Mouse (Mus musculus): Measurements from ENCODE around the gene Syna.

Syna gene

DNA sequence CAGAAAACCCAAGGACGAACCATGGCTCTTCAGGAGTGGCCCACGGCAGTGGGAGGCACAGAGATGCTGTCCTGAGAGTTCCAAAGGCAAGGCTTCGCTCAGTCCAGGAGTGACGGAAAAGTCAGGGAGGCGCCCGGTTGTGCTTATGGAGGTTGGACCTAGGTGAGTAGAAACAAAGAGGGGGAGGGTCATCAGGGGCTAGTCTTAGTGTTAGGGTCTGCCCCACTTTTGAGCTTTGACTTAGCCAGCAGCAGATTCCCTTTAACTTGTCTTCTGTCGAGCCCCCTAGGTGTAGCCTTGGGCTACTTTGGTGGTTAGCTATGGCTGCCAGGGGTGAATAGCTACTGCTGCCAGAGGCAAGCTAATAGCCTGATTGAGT lies at the start of gene Syna:
Gene Syna (minus strand): TSS at position 101 of the 379 bp plus-strand sequence.
- no peak for DNase-seq (ENCODE audit: low read depth, low spot score)

DNA sequence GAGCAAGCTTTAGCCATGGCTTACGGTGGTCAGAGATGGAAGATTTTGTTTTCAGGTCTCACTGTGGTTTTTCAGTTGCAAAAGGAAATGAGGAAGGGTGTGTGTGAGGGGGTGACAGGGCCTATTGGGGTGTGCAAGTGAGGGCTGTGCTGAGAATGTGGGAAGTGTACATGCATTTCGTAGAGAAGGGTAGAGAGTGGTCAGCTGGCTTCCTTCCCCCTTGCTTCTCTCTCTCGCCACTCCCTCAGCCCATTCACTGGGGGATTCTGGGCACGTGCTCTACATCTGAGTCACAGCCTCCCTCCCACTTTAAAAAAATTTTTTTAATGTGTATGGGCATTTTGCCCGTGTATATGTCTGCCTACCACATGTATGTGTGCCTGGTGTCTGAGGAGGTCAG lies 47.1 kb upstream of the Syna start:
- no peak for DNase-seq (ENCODE audit: low read depth, low spot score)

DNA sequence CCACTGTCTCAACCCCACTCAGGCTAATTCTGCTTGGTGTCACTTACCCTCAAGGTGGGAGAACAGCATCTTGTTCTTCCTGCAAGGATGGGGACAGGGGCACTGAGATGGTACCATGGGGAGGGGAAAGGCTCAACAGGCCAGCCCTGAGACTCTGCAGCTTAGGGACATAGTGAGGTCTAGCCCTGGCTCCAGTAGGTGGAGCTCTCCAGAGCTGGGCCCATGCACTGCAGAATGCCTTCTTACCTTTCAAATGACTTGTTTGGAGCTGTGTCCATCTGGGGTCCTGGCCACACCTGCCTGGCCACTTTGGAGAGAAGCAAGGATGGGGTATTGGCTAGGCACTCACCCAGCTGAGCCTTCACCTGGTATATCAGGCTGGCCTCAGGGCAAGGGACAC lies 46.3 kb upstream of the Syna start:
- no peak for DNase-seq (ENCODE audit: low read depth, low spot score)

DNA sequence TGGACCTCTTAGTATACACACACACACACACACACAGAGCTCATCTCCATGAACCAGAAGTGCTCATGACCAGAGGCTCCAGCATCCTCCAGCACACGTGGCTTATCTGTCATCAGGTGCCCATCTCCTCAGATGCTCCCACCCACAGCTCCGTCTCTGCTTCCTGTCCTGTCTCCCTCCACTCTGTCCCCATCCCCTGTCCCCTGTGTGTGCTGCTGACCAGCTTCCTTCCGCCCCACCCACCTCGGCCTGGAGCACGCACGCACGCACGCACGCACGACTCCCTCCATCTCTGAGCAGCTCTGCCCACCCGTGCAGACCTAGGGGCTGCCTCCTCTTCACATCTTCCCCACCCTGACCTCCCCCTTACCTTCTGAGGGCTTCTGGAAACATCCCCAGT lies 44.4 kb upstream of the Syna start:
- no peak for DNase-seq (ENCODE audit: low read depth, low spot score)

DNA sequence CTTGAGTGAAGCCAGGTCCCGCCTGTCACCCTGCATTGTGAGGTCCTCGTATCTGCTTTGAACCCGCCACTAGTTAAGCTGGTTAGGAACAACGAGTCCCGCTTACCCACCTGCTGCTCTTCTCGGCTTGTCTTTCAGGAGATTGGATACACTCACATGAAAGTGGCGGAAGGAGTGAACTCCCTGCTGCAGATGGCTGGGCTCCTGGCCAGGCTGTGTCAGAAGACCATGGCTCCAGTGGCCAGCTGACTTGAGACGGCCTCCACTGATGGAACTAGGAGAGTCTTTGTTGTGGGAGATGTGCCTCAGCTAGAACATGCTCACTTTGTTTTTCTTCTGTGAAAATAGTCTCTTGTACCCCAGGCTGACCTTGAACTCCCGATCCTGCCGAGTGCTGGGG lies 37.7 kb upstream of the Syna start:
- DNase-seq (ENCODE audit: low read depth, low spot score), result no peak

DNA sequence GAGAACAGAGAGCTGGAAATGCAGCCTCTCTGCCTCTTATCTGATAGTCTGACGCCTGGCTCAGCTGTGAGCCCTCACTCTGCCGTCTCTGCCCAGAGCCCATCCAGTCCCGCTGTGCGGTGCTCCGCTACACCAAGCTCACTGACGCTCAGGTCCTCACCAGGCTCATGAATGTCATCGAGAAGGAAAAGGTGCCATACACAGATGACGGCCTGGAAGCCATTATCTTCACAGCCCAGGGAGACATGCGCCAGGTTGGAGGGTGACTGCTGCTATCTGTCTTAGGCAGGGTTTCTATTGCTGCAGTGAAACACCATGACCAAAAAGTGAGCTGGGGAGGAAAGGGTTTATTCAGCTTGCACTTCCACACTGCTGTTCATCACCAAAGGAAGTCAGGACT lies 33.1 kb upstream of the Syna start:
- no peak for DNase-seq (ENCODE audit: low read depth, low spot score)

DNA sequence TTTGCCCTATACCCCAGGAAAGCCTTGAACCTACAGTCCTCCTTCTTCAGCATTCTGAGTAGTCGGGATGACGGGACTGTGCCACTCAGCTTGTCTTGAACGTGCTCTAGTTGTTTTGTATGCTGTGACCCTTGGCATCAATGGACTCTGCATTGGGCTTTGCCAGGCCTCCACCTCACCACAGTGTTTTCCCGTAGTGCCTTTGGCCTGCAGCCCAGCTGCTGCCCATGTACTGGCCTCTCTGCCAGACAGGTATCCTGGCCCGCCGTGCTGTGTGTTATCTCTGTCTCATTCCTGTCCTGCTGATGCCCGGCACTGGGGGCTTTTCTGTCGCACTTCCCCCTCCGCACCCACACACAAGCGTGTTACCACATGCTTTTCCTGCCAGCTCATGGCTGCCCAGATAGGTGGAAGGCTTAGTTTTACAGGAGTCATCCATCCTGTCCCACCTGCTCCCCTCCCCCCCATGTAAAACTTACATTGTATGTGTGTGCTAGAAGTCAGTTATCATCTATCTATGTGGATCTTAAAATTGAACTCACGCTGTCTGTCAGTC lies 32.1 kb upstream of the Syna start:
- DNase-seq (ENCODE audit: low read depth, low spot score), result no peak

DNA sequence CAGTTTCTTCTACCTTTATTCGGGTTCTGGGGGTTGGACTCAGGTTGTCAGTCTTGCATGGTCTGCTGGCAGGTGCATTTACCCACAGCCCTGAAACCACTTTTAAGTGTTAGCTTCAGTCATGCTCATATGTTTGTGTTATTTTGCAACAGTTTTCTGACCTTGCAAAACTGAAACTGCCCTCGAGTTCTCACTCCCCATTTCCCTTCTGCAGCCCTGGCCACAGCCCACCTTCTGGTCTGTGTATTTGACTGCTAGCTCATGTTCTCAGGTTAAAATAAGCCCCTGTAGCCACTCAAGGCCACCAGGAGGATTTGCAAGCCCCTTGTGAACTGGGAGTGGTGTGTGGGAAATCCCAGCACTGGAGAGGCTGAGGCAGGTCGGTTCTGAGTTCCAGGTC lies 29.9 kb upstream of the Syna start:
- DNase-seq (ENCODE audit: low read depth, low spot score), result no peak

DNA sequence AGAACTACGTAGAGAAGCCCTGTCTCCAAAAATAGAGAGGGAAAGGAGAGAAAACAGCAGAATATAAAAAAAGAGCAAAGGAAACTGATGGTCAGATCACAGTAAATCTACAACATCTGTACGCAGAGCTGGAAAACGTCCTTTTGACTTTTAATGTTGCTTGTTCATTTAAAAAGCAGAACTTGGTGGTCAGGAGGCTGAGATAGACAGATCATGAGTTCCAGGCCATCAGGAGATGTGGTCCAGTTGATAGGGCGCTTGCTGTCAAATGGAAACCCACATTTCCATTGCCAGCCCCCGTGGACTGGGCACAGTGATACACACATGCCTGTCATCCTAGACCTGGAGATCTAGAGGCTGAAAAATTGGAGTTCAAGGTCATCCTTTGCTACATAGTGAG lies 24.8 kb upstream of the Syna start:
- no peak for DNase-seq (ENCODE audit: low read depth, low spot score)

DNA sequence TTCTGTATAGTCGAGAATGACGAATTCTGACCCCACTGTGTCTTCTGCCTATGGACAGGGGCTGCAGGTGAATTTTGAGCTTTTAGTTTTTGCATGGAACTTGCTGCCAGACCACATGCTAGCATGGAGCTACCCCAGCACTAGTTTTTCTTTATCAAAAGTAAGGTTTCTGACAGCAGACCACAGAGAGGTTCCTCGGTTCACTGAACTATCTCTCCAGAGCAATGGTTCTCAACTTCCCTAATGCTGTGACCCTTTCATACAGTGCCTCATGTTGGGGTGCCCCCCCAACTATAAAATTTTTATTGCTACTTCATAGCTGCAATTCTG lies 23.9 kb upstream of the Syna start:
- no peak for DNase-seq (ENCODE audit: low read depth, low spot score)

DNA sequence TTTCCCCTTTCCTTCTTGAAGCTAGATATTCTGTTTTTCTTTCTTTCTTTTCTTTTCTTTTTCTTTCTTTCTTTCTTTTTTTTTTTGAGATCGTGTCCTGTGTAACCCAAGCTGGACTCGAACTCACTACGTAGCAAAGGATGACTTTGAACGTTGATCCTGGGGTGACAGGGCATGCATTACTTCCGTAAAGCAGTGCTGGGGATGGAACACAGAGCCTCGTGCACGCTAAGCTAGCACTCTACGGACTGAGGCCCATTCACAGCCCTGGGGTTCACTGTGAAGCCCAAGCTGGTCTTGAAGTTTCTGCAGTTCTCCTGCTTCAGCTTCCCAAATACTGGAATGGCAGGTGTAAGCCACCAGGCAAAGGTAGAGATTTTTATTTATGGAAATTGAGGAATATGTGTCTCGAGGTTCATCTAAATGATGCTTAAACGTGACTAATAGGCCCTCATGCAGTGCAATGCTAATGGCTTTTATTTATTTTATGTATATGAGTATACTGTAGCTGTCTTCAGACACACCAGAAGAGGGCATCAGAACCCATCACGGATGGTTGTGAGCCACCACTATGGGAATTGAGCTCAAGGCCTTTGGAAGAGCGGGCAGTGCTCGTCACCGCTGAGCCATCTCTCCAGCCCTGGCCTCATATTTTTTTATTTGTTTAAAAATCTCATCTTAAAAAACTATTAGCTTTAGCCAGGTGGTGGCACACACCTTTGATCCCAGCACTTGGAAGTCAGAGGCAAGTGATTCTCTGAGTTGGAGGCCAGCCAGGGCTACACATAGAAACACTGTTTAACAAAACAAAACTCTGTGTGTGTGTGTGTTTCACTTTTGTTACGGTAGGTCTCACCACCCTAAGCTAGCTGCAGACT lies 23.3 kb upstream of the Syna start:
- DNase-seq (ENCODE audit: low read depth, low spot score), result no peak

DNA sequence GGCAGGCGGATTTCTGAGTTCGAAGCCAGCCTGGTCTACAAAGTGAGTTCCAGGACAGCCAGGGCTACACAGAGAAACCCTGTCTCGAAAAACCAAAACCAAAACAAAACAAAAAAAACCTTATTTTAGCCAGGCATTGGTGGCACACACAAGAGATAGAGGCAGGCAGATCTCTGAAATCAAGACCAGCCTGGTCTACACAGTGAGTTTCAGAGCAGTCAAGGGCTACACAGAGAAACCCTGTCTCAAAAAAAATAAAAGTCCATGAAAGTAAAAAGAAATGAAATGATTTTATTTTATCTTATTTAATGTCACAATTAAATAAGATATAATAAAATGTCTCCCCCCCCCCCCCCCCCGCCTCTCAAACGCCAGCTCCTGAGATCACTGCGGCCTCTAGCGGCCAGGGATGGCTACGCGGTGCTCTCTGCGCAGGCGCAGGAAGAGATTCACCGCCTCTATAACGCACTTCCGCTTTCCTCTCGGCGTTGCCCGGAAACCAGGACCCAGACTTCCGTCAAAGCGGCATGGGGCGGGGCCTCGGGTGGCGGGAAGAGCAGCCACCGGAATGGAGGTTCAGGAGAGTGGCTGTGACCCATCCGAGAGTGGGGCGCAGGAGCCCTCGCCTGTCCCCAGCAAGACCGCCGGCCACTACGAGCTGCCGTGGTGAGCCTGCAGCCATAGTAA lies 22.4 kb upstream of the Syna start:
- peak; percentile 96 for DNase-seq (ENCODE audit: low read depth, low spot score)

DNA sequence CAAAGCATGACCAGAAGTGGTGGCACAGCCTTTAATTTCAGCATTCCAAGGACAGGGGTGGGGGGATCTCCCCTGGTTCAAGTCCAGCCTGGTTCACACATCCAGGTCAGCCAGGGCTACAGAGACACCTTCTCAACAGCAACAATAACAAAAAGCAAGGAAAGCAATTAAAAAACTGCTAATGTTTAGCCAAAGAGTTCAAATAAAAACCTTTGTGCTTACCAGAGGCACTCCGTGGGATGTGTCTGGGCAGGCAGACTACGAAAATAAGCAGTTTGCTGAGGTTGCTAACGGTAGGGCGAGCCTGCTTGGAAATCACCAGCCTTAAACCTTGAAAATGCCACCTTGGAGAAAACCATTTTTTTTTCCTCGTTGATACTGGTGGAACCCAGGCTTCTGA lies 21.2 kb upstream of the Syna start, which contains the start of gene Rfc2:
Gene Rfc2 (plus strand): TSS at position 221 of the 400 bp plus-strand sequence.
- no peak for DNase-seq (ENCODE audit: low read depth, low spot score)

DNA sequence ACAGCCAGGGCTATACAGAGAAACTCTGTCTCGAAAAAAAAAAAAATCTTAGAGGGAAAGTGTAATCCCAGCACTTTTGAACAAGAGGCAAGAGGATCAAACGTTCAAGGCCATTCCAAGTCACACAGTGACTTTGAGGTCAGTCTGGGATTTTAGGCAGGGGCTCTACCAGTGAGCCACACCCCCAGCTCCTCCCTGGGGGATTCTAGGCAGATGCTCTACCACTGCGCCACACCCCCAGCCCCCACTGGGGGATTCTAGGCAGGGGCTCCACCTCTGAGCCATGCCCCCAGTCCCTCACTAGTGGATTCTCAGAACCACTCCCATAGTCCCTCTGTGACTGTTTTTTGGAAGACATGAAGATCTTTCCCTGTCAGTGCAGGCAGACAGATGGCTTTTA lies 19.2 kb upstream of the Syna start:
- DNase-seq (ENCODE audit: low read depth, low spot score), result peak; percentile 66

DNA sequence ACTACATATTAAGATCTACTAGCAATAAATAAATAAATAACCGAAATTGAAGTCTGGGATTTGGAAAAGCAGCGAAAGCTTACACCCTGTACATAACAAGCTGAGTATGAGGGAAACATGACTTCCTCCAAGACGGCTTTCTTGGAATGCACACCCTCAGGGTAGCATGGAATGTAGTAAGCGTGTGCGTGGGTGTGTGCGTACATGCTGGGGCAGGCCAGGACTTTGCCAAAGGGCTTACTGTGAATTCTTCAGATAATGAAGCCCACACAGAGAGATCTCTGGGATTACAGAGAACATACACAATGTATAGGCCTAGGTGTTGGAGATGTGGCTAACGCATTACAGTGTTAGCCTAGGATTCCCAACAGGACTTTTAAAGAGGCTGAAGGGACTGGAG lies 17.6 kb upstream of the Syna start:
- no peak for DNase-seq (ENCODE audit: low read depth, low spot score)

DNA sequence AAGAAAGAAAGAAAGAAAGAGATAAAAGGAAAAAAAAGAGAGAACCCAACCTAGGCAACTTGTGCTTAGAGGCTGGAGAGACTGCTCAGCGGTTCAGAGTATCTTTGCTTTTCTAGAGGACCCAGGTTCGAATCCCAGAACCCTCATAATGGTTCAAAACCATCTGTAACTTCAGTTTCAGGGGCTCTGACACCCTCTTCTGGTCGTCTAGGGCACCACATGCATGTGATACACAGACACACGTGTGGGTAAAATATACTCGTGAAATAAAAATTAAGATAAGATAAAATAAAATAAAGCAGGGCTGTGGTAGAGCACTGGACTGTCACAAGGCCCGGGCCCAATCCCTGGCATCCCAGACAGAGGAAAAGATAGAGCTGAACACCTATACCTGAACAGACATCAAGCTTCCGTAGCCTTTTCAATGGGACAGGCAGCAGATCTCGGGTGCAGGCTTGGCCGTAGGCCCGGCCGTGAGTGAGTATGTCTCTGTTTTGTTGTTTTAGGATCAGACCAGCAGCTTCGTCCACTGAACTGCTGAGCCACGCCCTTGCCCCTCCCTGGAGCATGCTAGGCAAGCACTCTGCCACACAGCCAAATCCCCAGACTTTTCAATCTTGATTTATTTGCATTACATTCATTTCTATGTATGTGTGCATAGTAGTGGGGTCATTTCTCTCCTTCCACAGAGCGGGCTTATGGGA lies 16.7 kb upstream of the Syna start:
- no peak for DNase-seq (ENCODE audit: low read depth, low spot score)

DNA sequence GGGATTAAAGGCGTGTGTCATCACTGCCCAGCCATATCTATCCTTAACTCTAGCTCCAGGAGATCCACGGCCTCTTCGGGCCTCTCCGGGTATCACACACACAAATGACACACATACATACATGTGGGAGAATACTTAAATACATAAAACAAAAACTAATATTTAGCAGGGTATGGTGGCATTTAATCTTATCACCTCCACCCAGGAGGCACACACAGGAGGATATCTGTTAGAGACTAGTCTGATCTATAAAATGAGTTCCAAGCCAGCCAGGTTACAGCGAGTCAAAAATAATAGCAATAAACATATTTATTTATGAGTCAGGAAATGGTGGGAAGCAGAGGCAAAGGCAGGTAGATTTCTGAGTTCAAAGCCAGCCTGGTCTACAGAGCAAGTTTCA lies 15.9 kb upstream of the Syna start:
- no peak for DNase-seq (ENCODE audit: low read depth, low spot score)

DNA sequence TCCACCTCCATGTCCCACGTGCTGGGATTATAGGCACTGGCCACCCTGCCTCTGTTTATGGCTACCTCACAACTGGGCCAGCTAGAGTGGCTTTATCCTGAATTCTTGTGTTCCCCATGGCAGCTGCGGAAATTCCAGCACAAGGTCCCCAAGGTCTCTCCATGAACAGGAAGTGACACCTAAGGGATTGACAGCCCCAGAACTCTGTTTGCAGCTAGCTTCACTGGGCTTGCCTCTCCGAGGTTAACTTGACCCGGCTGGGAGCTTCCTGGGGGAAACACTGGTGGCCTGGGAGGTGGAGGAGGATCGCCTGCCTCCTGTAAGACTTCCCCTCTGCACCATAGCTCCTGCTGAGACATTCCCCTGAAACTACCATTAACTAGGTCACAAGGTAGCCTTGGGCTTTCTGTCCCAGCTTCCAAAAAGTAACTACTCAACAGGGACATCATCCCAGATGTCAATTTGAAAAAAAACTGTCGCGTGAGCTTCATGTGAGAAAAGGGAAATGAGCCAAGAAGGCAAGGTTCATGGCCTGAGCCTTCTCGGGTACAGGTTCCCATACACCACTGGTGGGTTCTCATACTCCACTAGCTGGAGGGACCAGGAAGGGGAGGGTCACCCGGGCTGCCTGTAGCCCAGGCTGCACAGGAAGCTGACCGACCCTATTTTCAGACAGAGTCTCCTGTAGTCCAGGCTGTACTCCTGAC lies 12.7 kb upstream of the Syna start:
- DNase-seq (ENCODE audit: low read depth, low spot score), result no peak

DNA sequence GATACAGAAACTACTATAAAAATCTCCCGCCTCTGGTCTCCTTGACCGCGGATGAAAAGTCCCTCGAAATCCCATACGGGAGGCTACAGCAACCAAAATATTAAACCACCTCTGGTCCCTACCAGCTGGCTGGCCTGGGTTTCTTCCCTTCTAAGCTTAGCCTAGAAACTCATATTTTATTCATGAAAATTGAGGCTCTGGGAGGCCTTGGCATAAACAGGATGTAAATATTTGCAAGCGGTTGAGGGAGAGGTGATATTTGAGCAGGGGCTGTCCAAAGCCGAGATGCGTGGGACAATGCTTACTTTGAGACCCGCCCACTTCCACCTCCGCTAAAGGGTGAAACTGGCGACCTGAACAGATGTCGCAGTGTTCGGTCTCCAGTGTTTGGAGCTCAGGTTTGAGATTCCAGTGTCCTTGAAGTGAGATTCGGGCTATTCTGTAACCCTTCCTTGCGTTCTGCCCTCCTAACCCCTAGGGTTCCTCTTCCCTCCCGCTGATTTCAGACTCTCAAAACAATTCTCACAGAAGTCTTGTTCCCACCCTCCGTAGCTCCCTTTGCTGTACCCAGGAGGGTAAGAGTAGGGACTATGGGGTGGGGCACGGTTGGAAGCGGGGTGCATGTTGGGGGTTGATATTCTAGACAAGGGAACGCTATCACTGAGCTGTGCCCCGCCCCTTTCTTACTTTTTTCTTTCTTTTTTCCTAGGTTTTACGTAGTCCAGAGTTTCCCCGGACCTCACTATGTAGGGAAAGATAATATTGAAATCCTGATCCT lies 11.9 kb upstream of the Syna start:
- DNase-seq (ENCODE audit: low read depth, low spot score), result peak; percentile 68

DNA sequence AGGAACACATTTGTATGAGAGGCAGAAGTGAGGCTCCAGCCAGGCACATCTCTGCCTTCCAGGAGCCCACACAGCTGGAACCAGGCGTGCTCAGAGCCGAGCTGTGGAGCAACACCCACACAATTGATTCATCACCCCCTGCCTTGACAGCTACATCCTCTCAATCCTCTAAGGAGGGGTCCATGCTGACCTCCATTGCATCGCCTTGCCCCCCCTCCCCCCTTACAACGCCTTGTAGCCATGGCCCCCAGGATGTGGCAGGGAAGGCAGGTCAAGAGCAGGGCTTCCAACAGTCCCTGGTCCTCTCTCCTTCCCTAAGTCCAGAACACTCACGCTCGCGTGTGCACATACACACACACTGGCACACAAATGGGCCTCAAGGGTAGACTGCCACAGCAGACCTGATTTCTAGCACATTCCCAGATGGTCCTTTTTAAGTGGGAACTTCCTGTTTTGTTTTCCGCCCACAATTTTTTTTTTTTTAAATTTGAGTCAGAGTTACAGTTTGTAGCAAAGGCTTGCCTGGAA lies 9.1 kb upstream of the Syna start:
- DNase-seq (ENCODE audit: low read depth, low spot score), result no peak

DNA sequence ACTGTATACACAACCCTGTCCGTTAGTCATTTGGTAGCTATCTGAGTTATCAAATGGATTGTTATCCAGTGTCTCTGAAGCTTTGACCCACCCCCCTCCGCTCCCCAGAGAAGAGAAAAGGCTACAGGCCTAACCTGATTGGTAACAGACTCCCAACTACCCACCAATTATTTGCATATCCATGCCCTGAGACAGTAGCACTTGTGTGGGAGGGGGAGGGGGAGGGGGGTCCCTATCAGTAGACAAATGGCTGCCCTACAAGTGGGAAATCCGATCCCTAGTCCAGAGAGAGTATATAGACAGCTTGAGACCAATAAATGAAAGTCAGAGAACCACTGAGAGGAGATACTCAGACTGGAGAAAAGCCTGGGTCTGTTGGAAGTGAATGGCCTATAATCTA lies 8.1 kb upstream of the Syna start:
- DNase-seq (ENCODE audit: low read depth, low spot score), result peak; percentile 68
